Mouse (Mus musculus): ENCODE measurements around the gene Lmbrd1. TPM values are rescaled to one million over a fixed set of nuclear protein-coding genes. Genes with fewer than 3 reads are reported as not detected.

Gene Lmbrd1
- polyA plus RNA-seq (2014; fragmentation: Illumina TruSeq; extraction: RNeasy Lipid Tissue Mini Kit (QIAGEN cat#74804)) = 69.8 TPM

GRCm38 (mm10) chr1:24678205-24678917 lies at the start of gene Lmbrd1:
TSS of gene Lmbrd1 (plus strand) at chr1:24678630.

Other genes starting within 250 kb of the Lmbrd1 start
- gene Col19a1, start 91.2 kb upstream of the Lmbrd1 start, polyA plus RNA-seq (2014; fragmentation: Illumina TruSeq; extraction: RNeasy Lipid Tissue Mini Kit (QIAGEN cat#74804)) = not detected